Mouse (Mus musculus) CD4-positive, CD25-positive, alpha-beta regulatory T cell, adult 2 months (primary cell): ENCODE measurements around the gene Als2cr12.
A peak's percentile ranks its signal among the peaks of the same experiment; 100 is the strongest.
"Not testable (repeated sequence)": the region's sequence is repeated elsewhere in the genome, so short reads cannot be mapped to it uniquely, and the experiment has no call there.

Experiments
- DNase-seq: peaks from one replicate; pipeline ENCODE4 v3.0.0-alpha.2; 2012; ENCODE audit warnings: low read depth, low spot score

The Als2cr12 gene

GRCm38 (mm10) chr1:58695810-58696209 is at the start of gene Als2cr12:
Gene Als2cr12, minus strand, starts transcription at chr1:58695989.
- DNase-seq, result not testable (repeated sequence)

GRCm38 (mm10) chr1:58744645-58745044 is 48.9 kb upstream of the Als2cr12 start:
- no peak for DNase-seq

- peak; percentile 50 for DNase-seq
Observed at GRCm38 (mm10) chr1:58743252-58743651, 47.5 kb upstream of the Als2cr12 start.

GRCm38 (mm10) chr1:58742571-58743021 is 46.8 kb upstream of the Als2cr12 start:
- DNase-seq, result peak; percentile 53

GRCm38 (mm10) chr1:58739529-58739928 is 43.7 kb upstream of the Als2cr12 start:
- DNase-seq, result peak; percentile 27

- no peak for DNase-seq
Observed at GRCm38 (mm10) chr1:58736968-58737367, 41.2 kb upstream of the Als2cr12 start.

GRCm38 (mm10) chr1:58735962-58736361 is 40.2 kb upstream of the Als2cr12 start:
- peak; percentile 48 for DNase-seq

- peak; percentile 58 for DNase-seq
Observed at GRCm38 (mm10) chr1:58734043-58734920, 38.5 kb upstream of the Als2cr12 start.

- no peak for DNase-seq
Observed at GRCm38 (mm10) chr1:58733636-58734035, 37.8 kb upstream of the Als2cr12 start.

- no peak for DNase-seq
Observed at GRCm38 (mm10) chr1:58728590-58728868, 32.7 kb upstream of the Als2cr12 start.

- DNase-seq, result no peak
Observed at GRCm38 (mm10) chr1:58727747-58728589, 32.2 kb upstream of the Als2cr12 start.

GRCm38 (mm10) chr1:58727019-58727746 is 31.4 kb upstream of the Als2cr12 start:
- DNase-seq, result peak; percentile 52

GRCm38 (mm10) chr1:58725767-58726166 is 30.0 kb upstream of the Als2cr12 start:
- peak; percentile 69 for DNase-seq

- no peak for DNase-seq
Observed at GRCm38 (mm10) chr1:58725095-58725494, 29.3 kb upstream of the Als2cr12 start.

GRCm38 (mm10) chr1:58724533-58724932 is 28.7 kb upstream of the Als2cr12 start:
- no peak for DNase-seq

GRCm38 (mm10) chr1:58723809-58724405 is 28.1 kb upstream of the Als2cr12 start:
- peak; percentile 31 for DNase-seq

GRCm38 (mm10) chr1:58723062-58723808 is 27.4 kb upstream of the Als2cr12 start:
- no peak for DNase-seq

GRCm38 (mm10) chr1:58722115-58722938 is 26.5 kb upstream of the Als2cr12 start:
- peak; percentile 50 for DNase-seq

- peak; percentile 77 for DNase-seq
Observed at GRCm38 (mm10) chr1:58720988-58721387, 25.2 kb upstream of the Als2cr12 start.

- peak; percentile 15 for DNase-seq
Observed at GRCm38 (mm10) chr1:58720090-58720489, 24.3 kb upstream of the Als2cr12 start.
